ENCODE assay signal across 26 mouse cellular contexts in the genomic region with DNA sequence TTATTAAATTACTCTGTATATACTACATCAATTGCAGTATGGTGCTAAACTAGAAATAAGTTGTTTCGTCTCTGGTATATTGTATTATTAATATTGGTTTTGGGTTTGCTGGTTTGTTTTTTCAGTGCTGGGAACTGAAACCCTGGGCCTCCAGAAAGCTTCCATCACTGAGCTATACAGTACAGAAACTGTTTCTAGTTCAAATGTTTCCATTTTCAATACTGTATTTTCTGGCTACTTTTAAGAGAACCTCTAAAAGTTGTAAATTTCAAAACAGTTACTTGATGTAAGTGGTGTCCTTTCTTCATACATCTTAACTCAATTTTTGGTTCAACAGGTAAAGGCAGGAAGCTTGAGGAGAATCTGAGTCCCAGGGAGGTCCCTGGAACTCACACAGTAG.
"Had no signal": no experiment of that assay in that cellular context is flagged by ENCODE, and none has a peak within 500 bp of the region (broad histone marks: within the 10 kb centered on the region; RNA-seq: fewer than 3 reads in every experiment).

No protein-coding gene starts in this region.

- H3K9me3 ChIP-seq: embryonic facial prominence, embryonic 10.5 days; embryonic facial prominence, embryonic 12.5 days; embryonic facial prominence, embryonic 13.5 days; embryonic facial prominence, embryonic 15.5 days; forebrain, embryonic 10.5 days; forebrain, embryonic 12.5 days; forebrain, embryonic 13.5 days; forebrain, embryonic 15.5 days had no signal

- H3K27ac ChIP-seq: embryonic facial prominence, embryonic 10.5 days; embryonic facial prominence, embryonic 12.5 days; embryonic facial prominence, embryonic 13.5 days; embryonic facial prominence, embryonic 15.5 days; forebrain, embryonic 10.5 days; forebrain, embryonic 12.5 days; forebrain, embryonic 13.5 days; forebrain, embryonic 15.5 days; gastrocnemius, adult 2 months; heart, adult 2 months had no signal

- DNase-seq: cerebellum, adult 8-10 months; cerebellum, adult 9-10 months; cerebellum, adult 9-11 months; cerebellum, postnatal 10 days; cerebellum, postnatal 14 days; cerebellum, postnatal 25 days; cerebellum, postnatal 36 days; embryo, embryonic 11 days; forebrain, postnatal 0 days; gastrocnemius, adult 2 months; gastrocnemius, postnatal 10 days; gastrocnemius, postnatal 14 days; gastrocnemius, postnatal 25 days; gastrocnemius, postnatal 36 days; heart, adult 11 months; heart, adult 18-20 months; heart, adult 2 months had no signal

- H3K4me3 ChIP-seq: embryonic facial prominence, embryonic 10.5 days; embryonic facial prominence, embryonic 12.5 days; embryonic facial prominence, embryonic 13.5 days; embryonic facial prominence, embryonic 15.5 days; erythroblast, embryonic 14.5 days; forebrain, embryonic 10.5 days; forebrain, embryonic 12.5 days; forebrain, embryonic 13.5 days; forebrain, embryonic 15.5 days; gastrocnemius, adult 2 months; heart, adult 2 months had no signal

- H3K4me1 ChIP-seq: embryonic facial prominence, embryonic 10.5 days; embryonic facial prominence, embryonic 12.5 days; embryonic facial prominence, embryonic 13.5 days; embryonic facial prominence, embryonic 15.5 days; forebrain, embryonic 10.5 days; forebrain, embryonic 12.5 days; forebrain, embryonic 13.5 days; forebrain, embryonic 15.5 days had no signal

- H3K27me3 ChIP-seq: embryonic facial prominence, embryonic 12.5 days; embryonic facial prominence, embryonic 13.5 days; embryonic facial prominence, embryonic 15.5 days; forebrain, embryonic 12.5 days; forebrain, embryonic 13.5 days; forebrain, embryonic 15.5 days had no signal

- H3K4me2 ChIP-seq: embryonic facial prominence, embryonic 12.5 days; embryonic facial prominence, embryonic 13.5 days; embryonic facial prominence, embryonic 15.5 days; forebrain, embryonic 12.5 days; forebrain, embryonic 13.5 days; forebrain, embryonic 15.5 days had no signal

- H3K9ac ChIP-seq: embryonic facial prominence, embryonic 12.5 days; embryonic facial prominence, embryonic 13.5 days; embryonic facial prominence, embryonic 15.5 days; forebrain, embryonic 12.5 days; forebrain, embryonic 13.5 days; forebrain, embryonic 15.5 days; forebrain, postnatal 0 days had no signal
